Mouse (Mus musculus) retina, embryonic 14.5 days (tissue): ENCODE measurements around the gene Ccl6.

ENCODE experiments used
- DNase-seq: peaks from one replicate; pipeline ENCODE4 v3.0.0-alpha.2; 2015; ENCODE audit warnings: low spot score

Gene Ccl6

GRCm38 (mm10) chr11:83592853-83593252, at the start of gene Ccl6:
TSS of gene Ccl6 (minus strand) at chr11:83593087.
- no peak for DNase-seq

GRCm38 (mm10) chr11:83641216-83641615, 48.3 kb upstream of the Ccl6 start:
- no peak for DNase-seq

GRCm38 (mm10) chr11:83640141-83640540, 47.3 kb upstream of the Ccl6 start:
- DNase-seq: no peak

- peak; percentile 6 for DNase-seq
These were observed 46.6 kb upstream of the Ccl6 start for GRCm38 (mm10) chr11:83639533-83639932.

- DNase-seq: no peak
These were observed 46.0 kb upstream of the Ccl6 start for GRCm38 (mm10) chr11:83638934-83639333.

- DNase-seq: no peak
These were observed 43.9 kb upstream of the Ccl6 start for GRCm38 (mm10) chr11:83636742-83637235.

GRCm38 (mm10) chr11:83634898-83635297, 42.0 kb upstream of the Ccl6 start:
- DNase-seq: no peak

GRCm38 (mm10) chr11:83634425-83634824, 41.5 kb upstream of the Ccl6 start:
- peak; percentile 22 for DNase-seq

GRCm38 (mm10) chr11:83632744-83633143, 39.9 kb upstream of the Ccl6 start:
- DNase-seq: no peak

- DNase-seq: no peak
These were observed 38.2 kb upstream of the Ccl6 start for GRCm38 (mm10) chr11:83631065-83631464.

- no peak for DNase-seq
These were observed 37.7 kb upstream of the Ccl6 start for GRCm38 (mm10) chr11:83630630-83631029.

- no peak for DNase-seq
These were observed 35.9 kb upstream of the Ccl6 start for GRCm38 (mm10) chr11:83628808-83629207.

- no peak for DNase-seq
These were observed 30.7 kb upstream of the Ccl6 start for GRCm38 (mm10) chr11:83623586-83623985.

- DNase-seq: no peak
These were observed 26.1 kb upstream of the Ccl6 start for GRCm38 (mm10) chr11:83619037-83619436.

GRCm38 (mm10) chr11:83618238-83618637, 25.4 kb upstream of the Ccl6 start:
- DNase-seq: no peak

- no peak for DNase-seq
These were observed 23.7 kb upstream of the Ccl6 start for GRCm38 (mm10) chr11:83616586-83616985.

GRCm38 (mm10) chr11:83610900-83611299, 18.0 kb upstream of the Ccl6 start:
- DNase-seq: no peak

- no peak for DNase-seq
These were observed 13.5 kb upstream of the Ccl6 start for GRCm38 (mm10) chr11:83606396-83606795.

GRCm38 (mm10) chr11:83605535-83605934, 12.6 kb upstream of the Ccl6 start:
- DNase-seq: no peak

GRCm38 (mm10) chr11:83604698-83605097, 11.8 kb upstream of the Ccl6 start:
- DNase-seq: no peak

- DNase-seq: no peak
These were observed 10.5 kb upstream of the Ccl6 start for GRCm38 (mm10) chr11:83603399-83603798.

GRCm38 (mm10) chr11:83600576-83600975, 7.7 kb upstream of the Ccl6 start:
- DNase-seq: no peak

GRCm38 (mm10) chr11:83598991-83599390, 6.1 kb upstream of the Ccl6 start:
- DNase-seq: no peak

GRCm38 (mm10) chr11:83598207-83598837, 5.4 kb upstream of the Ccl6 start:
- DNase-seq: no peak
